Mouse (Mus musculus): Measurements from ENCODE around the gene Sord.

DNA sequence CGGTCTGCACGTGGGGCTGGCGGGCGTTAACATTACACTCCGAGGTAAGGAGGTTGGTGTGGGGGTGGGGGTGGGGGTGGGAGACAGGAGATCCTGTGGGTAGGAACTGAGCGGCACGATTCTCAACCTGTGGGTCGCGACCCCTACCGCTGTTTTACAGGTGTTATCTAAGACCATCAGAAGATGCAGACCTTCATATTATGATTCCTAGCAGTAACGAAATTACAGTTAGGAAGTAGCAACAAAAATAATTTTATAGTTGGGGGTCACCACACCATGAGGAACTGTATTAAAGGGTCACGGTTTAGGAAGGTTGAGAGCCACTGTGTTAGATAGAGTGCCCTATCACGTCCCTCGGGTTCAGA lies 66.1 kb downstream of the Sord start:
- TF ChIP-seq CTCF (IDR thresholded peaks at IDR 0.05; ENCODE audit: extremely low read depth, insufficient read depth, low read length) (no peak), POLR2A (IDR thresholded peaks at IDR 0.05; ENCODE audit: extremely low read depth, insufficient read depth, low read length) (no peak)
